Mouse (Mus musculus): ENCODE measurements around the gene 1110008L16Rik. TPM values are rescaled to one million over a fixed set of nuclear protein-coding genes. Genes with fewer than 3 reads are reported as not detected.

1110008L16Rik gene
- polyA plus RNA-seq, 1 experiment from 2014 or later = 18.5 TPM

GRCm38 (mm10) chr12:55396536-55396935 lies 97.2 kb downstream of the 1110008L16Rik start:
- no peak overlapping the region for H3K4me3 ChIP-seq (ENCODE audit: low read length)
- H3K4me2 ChIP-seq (ENCODE audit: low read depth, low read length) = no peak overlapping the region
- H3K9me3 ChIP-seq (ENCODE audit: control insufficient read depth, low read length) = no peaks in the 10 kb centered on the region
- ATAC-seq = no peak
- H3K36me3 ChIP-seq (ENCODE audit: control insufficient read depth, insufficient read depth, low read length) = no peaks in the 10 kb centered on the region
- H3K27ac ChIP-seq (ENCODE audit: low read length) = no peak overlapping the region
- H3K27me3 ChIP-seq (replicated peaks; ENCODE audit: control insufficient read depth, insufficient read depth, low read length) = no peaks in the 10 kb centered on the region
- H3K4me1 ChIP-seq (ENCODE audit: control insufficient read depth, insufficient read depth, low read length) = peaks cover 14% of the 10 kb centered on the region
- H3K9ac ChIP-seq (ENCODE audit: low read depth, low read length) = no peak overlapping the region
- WGBS = 95% methylated on average over 4 of the region's 4 CpGs

GRCm38 (mm10) chr12:55397544-55398239 lies 98.3 kb downstream of the 1110008L16Rik start:
- Histone ChIP-seq H3K27me3 (replicated peaks; ENCODE audit: control insufficient read depth, insufficient read depth, low read length) (no peaks in the 10 kb centered on the region), H3K4me1 (ENCODE audit: control insufficient read depth, insufficient read depth, low read length) (peaks cover 14% of the 10 kb centered on the region), H3K4me3 (ENCODE audit: low read length) (peak overlapping the region; percentile 100), H3K4me2 (ENCODE audit: low read depth, low read length) (peak overlapping the region; percentile 63), H3K36me3 (ENCODE audit: control insufficient read depth, insufficient read depth, low read length) (no peaks in the 10 kb centered on the region), H3K27ac (ENCODE audit: low read length) (peak overlapping the region; percentile 85), H3K9me3 (ENCODE audit: control insufficient read depth, low read length) (no peaks in the 10 kb centered on the region), H3K9ac (ENCODE audit: low read depth, low read length) (peak overlapping the region; percentile 98)
- ATAC-seq = no peak
- 54% methylated on average over 9 of the region's 9 CpGs for WGBS

GRCm38 (mm10) chr12:55398240-55399127 lies 99.1 kb downstream of the 1110008L16Rik start:
- Histone ChIP-seq H3K4me2 (ENCODE audit: low read depth, low read length) (peak overlapping the region; percentile 66), H3K4me3 (ENCODE audit: low read length) (peak overlapping the region; percentile 100), H3K9ac (ENCODE audit: low read depth, low read length) (peak overlapping the region; percentile 98), H3K9me3 (ENCODE audit: control insufficient read depth, low read length) (no peaks in the 10 kb centered on the region), H3K4me1 (ENCODE audit: control insufficient read depth, insufficient read depth, low read length) (peaks cover 14% of the 10 kb centered on the region), H3K27me3 (replicated peaks; ENCODE audit: control insufficient read depth, insufficient read depth, low read length) (no peaks in the 10 kb centered on the region), H3K27ac (ENCODE audit: low read length) (peak overlapping the region; percentile 85), H3K36me3 (ENCODE audit: control insufficient read depth, insufficient read depth, low read length) (0 out of 2 replicates have a peak, but pooled peaks cover 3% of the 10 kb centered on the region)
- peak; percentile 100 for ATAC-seq
- under 1% methylated on average over 51 of the region's 51 CpGs for WGBS

- 0 out of 2 replicates have a peak, but pooled peaks cover 5% of the 10 kb centered on the region for H3K36me3 ChIP-seq (ENCODE audit: control insufficient read depth, insufficient read depth, low read length)
- H3K27ac ChIP-seq (ENCODE audit: low read length) = peak overlapping the region; percentile 85
- under 1% methylated on average over 20 of the region's 20 CpGs for WGBS
- peak overlapping the region; percentile 98 for H3K9ac ChIP-seq (ENCODE audit: low read depth, low read length)
- ATAC-seq = peak; percentile 29
- H3K4me3 ChIP-seq (ENCODE audit: low read length) = peak overlapping the region; percentile 100
- H3K4me1 ChIP-seq (ENCODE audit: control insufficient read depth, insufficient read depth, low read length) = peaks cover 14% of the 10 kb centered on the region
- H3K9me3 ChIP-seq (ENCODE audit: control insufficient read depth, low read length) = no peaks in the 10 kb centered on the region
- H3K27me3 ChIP-seq (replicated peaks; ENCODE audit: control insufficient read depth, insufficient read depth, low read length) = no peaks in the 10 kb centered on the region
- peak overlapping the region; percentile 66 for H3K4me2 ChIP-seq (ENCODE audit: low read depth, low read length)
Measured at GRCm38 (mm10) chr12:55399128-55399677, 99.8 kb downstream of the 1110008L16Rik start.

- ATAC-seq = no peak
- 0 out of 2 replicates have a peak, but pooled peaks cover 7% of the 10 kb centered on the region for H3K36me3 ChIP-seq (ENCODE audit: control insufficient read depth, insufficient read depth, low read length)
- no peaks in the 10 kb centered on the region for H3K4me1 ChIP-seq (ENCODE audit: control insufficient read depth, insufficient read depth, low read length)
- no peaks in the 10 kb centered on the region for H3K9me3 ChIP-seq (ENCODE audit: control insufficient read depth, low read length)
- H3K4me3 ChIP-seq (ENCODE audit: low read length) = no peak overlapping the region
- H3K27me3 ChIP-seq (replicated peaks; ENCODE audit: control insufficient read depth, insufficient read depth, low read length) = no peaks in the 10 kb centered on the region
- H3K9ac ChIP-seq (ENCODE audit: low read depth, low read length) = no peak overlapping the region
- 83% methylated on average over 5 of the region's 5 CpGs for WGBS
- H3K4me2 ChIP-seq (ENCODE audit: low read depth, low read length) = no peak overlapping the region
- H3K27ac ChIP-seq (ENCODE audit: low read length) = no peak overlapping the region
Measured at GRCm38 (mm10) chr12:55407888-55408287, 108.5 kb downstream of the 1110008L16Rik start.

GRCm38 (mm10) chr12:55415255-55415654 lies 115.9 kb downstream of the 1110008L16Rik start:
- Histone ChIP-seq H3K27ac (ENCODE audit: low read length) (0 out of 2 replicates have a peak overlapping the region, but pooled peaks have one; percentile 19), H3K27me3 (replicated peaks; ENCODE audit: control insufficient read depth, insufficient read depth, low read length) (no peaks in the 10 kb centered on the region), H3K4me2 (ENCODE audit: low read depth, low read length) (no peak overlapping the region), H3K9ac (ENCODE audit: low read depth, low read length) (no peak overlapping the region), H3K4me1 (ENCODE audit: control insufficient read depth, insufficient read depth, low read length) (no peaks in the 10 kb centered on the region), H3K36me3 (ENCODE audit: control insufficient read depth, insufficient read depth, low read length) (peaks cover 19% of the 10 kb centered on the region), H3K4me3 (ENCODE audit: low read length) (no peak overlapping the region), H3K9me3 (ENCODE audit: control insufficient read depth, low read length) (no peaks in the 10 kb centered on the region)
- 97% methylated on average over 5 of the region's 5 CpGs for WGBS
- ATAC-seq = no peak

GRCm38 (mm10) chr12:55415762-55416161 lies 116.4 kb downstream of the 1110008L16Rik start:
- peak; percentile 76 for ATAC-seq
- Histone ChIP-seq H3K27ac (ENCODE audit: low read length) (0 out of 2 replicates have a peak overlapping the region, but pooled peaks have one; percentile 19), H3K9me3 (ENCODE audit: control insufficient read depth, low read length) (no peaks in the 10 kb centered on the region), H3K4me1 (ENCODE audit: control insufficient read depth, insufficient read depth, low read length) (no peaks in the 10 kb centered on the region), H3K4me2 (ENCODE audit: low read depth, low read length) (no peak overlapping the region), H3K9ac (ENCODE audit: low read depth, low read length) (no peak overlapping the region), H3K4me3 (ENCODE audit: low read length) (no peak overlapping the region), H3K36me3 (ENCODE audit: control insufficient read depth, insufficient read depth, low read length) (peaks cover 24% of the 10 kb centered on the region), H3K27me3 (replicated peaks; ENCODE audit: control insufficient read depth, insufficient read depth, low read length) (no peaks in the 10 kb centered on the region)
- 56% methylated on average over 1 of the region's 1 CpGs for WGBS

GRCm38 (mm10) chr12:55420220-55420619 lies 120.8 kb downstream of the 1110008L16Rik start:
- no peak for ATAC-seq
- no peaks in the 10 kb centered on the region for H3K27me3 ChIP-seq (replicated peaks; ENCODE audit: control insufficient read depth, insufficient read depth, low read length)
- no peak overlapping the region for H3K9ac ChIP-seq (ENCODE audit: low read depth, low read length)
- no peak overlapping the region for H3K4me3 ChIP-seq (ENCODE audit: low read length)
- 91% methylated on average over 24 of the region's 24 CpGs for WGBS
- H3K4me2 ChIP-seq (ENCODE audit: low read depth, low read length) = no peak overlapping the region
- no peaks in the 10 kb centered on the region for H3K9me3 ChIP-seq (ENCODE audit: control insufficient read depth, low read length)
- peaks cover 17% of the 10 kb centered on the region for H3K36me3 ChIP-seq (ENCODE audit: control insufficient read depth, insufficient read depth, low read length)
- no peak overlapping the region for H3K27ac ChIP-seq (ENCODE audit: low read length)
- no peaks in the 10 kb centered on the region for H3K4me1 ChIP-seq (ENCODE audit: control insufficient read depth, insufficient read depth, low read length)

- H3K9ac ChIP-seq (ENCODE audit: low read depth, low read length) = no peak overlapping the region
- H3K36me3 ChIP-seq (ENCODE audit: control insufficient read depth, insufficient read depth, low read length) = peaks cover 12% of the 10 kb centered on the region
- 22% methylated on average over 3 of the region's 3 CpGs for WGBS
- H3K27me3 ChIP-seq (replicated peaks; ENCODE audit: control insufficient read depth, insufficient read depth, low read length) = no peaks in the 10 kb centered on the region
- H3K9me3 ChIP-seq (ENCODE audit: control insufficient read depth, low read length) = no peaks in the 10 kb centered on the region
- H3K4me1 ChIP-seq (ENCODE audit: control insufficient read depth, insufficient read depth, low read length) = no peaks in the 10 kb centered on the region
- no peak for ATAC-seq
- H3K4me3 ChIP-seq (ENCODE audit: low read length) = no peak overlapping the region
- H3K27ac ChIP-seq (ENCODE audit: low read length) = no peak overlapping the region
- H3K4me2 ChIP-seq (ENCODE audit: low read depth, low read length) = no peak overlapping the region
Measured at GRCm38 (mm10) chr12:55422057-55422456, 122.7 kb downstream of the 1110008L16Rik start.
